19 mouse cellular contexts compared by ENCODE assay signal in genomic region chr3:131070210-131070609, GRCm38 (mm10). TPM values are rescaled to one million over a fixed set of nuclear protein-coding genes. Genes with fewer than 3 reads are reported as not detected.
A peak's percentile ranks its signal among the peaks of the same experiment; 100 is the strongest.
DNase-seq lines count a peak whose midpoint lies in the region; ATAC-seq lines count a peak whose summit lies in the region.
"Had no signal": no experiment of that assay in that cellular context is flagged by ENCODE, and none has a peak within 500 bp of the region (broad histone marks: within the 10 kb centered on the region; RNA-seq: fewer than 3 reads in every experiment).

No protein-coding gene starts in this region.

- 55% methylated on average over 7 of the region's 7 CpGs for WGBS in heart, embryonic 11.5 days (ENCODE audit: insufficient replicate concordance)
- 25% methylated on average over 7 of the region's 7 CpGs for WGBS in midbrain, embryonic 10.5 days
- 14% methylated on average over 7 of the region's 7 CpGs for WGBS in midbrain, embryonic 11.5 days

- H3K27ac ChIP-seq in heart, embryonic 11.5 days (ENCODE audit: low read depth, low read length), result no peak overlapping the region
- H3K27ac ChIP-seq in midbrain, embryonic 10.5 days (replicated peaks), result 0 out of 2 replicates have a peak overlapping the region, but pooled peaks have one; percentile 6
- H3K27ac ChIP-seq in midbrain, embryonic 11.5 days (ENCODE audit: low read depth, low read length), result no peak overlapping the region
- H3K27ac ChIP-seq: embryonic facial prominence, embryonic 15.5 days; hindbrain, postnatal 0 days had no signal

- H3K4me1 ChIP-seq in heart, embryonic 11.5 days (ENCODE audit: control insufficient read depth, insufficient read depth, low read length), result no peaks in the 10 kb centered on the region
- H3K4me1 ChIP-seq in midbrain, embryonic 10.5 days, result peaks cover 31% of the 10 kb centered on the region
- peaks cover 7% of the 10 kb centered on the region for H3K4me1 ChIP-seq in midbrain, embryonic 11.5 days (ENCODE audit: control insufficient read depth, insufficient read depth, low read length)
- H3K4me1 ChIP-seq: heart, embryonic 12.5 days had no signal

- DNase-seq in cerebellum, postnatal 14 days, result peak; percentile 14 to 22
- DNase-seq in cerebellum, adult 11-12 months, result no peak
- peak; percentile 72 for DNase-seq in heart, adult 11 months
- DNase-seq in midbrain, embryonic 10.5 days (ENCODE audit: low spot score), result no peak
- no peak for DNase-seq in midbrain, embryonic 11.5 days (ENCODE audit: low spot score, missing footprints)
- DNase-seq in retina, embryonic 14.5 days (ENCODE audit: low spot score), result peak; percentile 51
- DNase-seq in thymus, postnatal 0 days (ENCODE audit: low spot score), result no peak
- DNase-seq: adrenal gland, postnatal 10 days; cerebellum, adult 18-20 months; cerebellum, postnatal 25 days; gastrocnemius, postnatal 36 days; heart, adult 18-20 months; heart, postnatal 36 days; kidney, adult 11 months had no signal

- H3K4me3 ChIP-seq in heart, embryonic 11.5 days (ENCODE audit: low read depth, low read length), result no peak overlapping the region
- no peak overlapping the region for H3K4me3 ChIP-seq in midbrain, embryonic 10.5 days
- H3K4me3 ChIP-seq in midbrain, embryonic 11.5 days (ENCODE audit: low read depth, low read length), result no peak overlapping the region
- H3K4me3 ChIP-seq: embryonic facial prominence, embryonic 15.5 days; erythroblast, embryonic 14.5 days; heart, embryonic 12.5 days had no signal

- no peaks in the 10 kb centered on the region for H3K9me3 ChIP-seq in heart, embryonic 11.5 days (replicated peaks; ENCODE audit: control insufficient read depth, low read length)
- H3K9me3 ChIP-seq in midbrain, embryonic 10.5 days (replicated peaks), result no peaks in the 10 kb centered on the region
- H3K9me3 ChIP-seq in midbrain, embryonic 11.5 days (ENCODE audit: control insufficient read depth, low read length), result no peaks in the 10 kb centered on the region
- H3K9me3 ChIP-seq: embryonic facial prominence, embryonic 15.5 days; heart, embryonic 12.5 days had no signal

- no peak for ATAC-seq in heart, embryonic 11.5 days (replicated peaks; ENCODE audit: insufficient number of reproducible peaks, low FRiP score, low TSS enrichment)
- no peak for ATAC-seq in midbrain, embryonic 11.5 days (ENCODE audit: low FRiP score)
- ATAC-seq: hindbrain, postnatal 0 days had no signal

- no peaks in the 10 kb centered on the region for H3K27me3 ChIP-seq in heart, embryonic 11.5 days (ENCODE audit: control insufficient read depth, insufficient read depth, low read length)
- H3K27me3 ChIP-seq in midbrain, embryonic 10.5 days (ENCODE audit: low read depth, poor library complexity, severe bottlenecking), result peaks cover 16% of the 10 kb centered on the region; the same call in 1 of the 2 replicates
- no peaks in the 10 kb centered on the region; the same call in 1 of the 2 replicates for H3K27me3 ChIP-seq in midbrain, embryonic 11.5 days (ENCODE audit: control insufficient read depth, insufficient read depth, low read length)
- H3K27me3 ChIP-seq: embryonic facial prominence, embryonic 15.5 days; heart, embryonic 12.5 days had no signal

- no peaks in the 10 kb centered on the region for H3K36me3 ChIP-seq in heart, embryonic 11.5 days (ENCODE audit: control insufficient read depth, insufficient read depth, low read length)
- no peaks in the 10 kb centered on the region for H3K36me3 ChIP-seq in midbrain, embryonic 10.5 days
- H3K36me3 ChIP-seq in midbrain, embryonic 11.5 days (ENCODE audit: control insufficient read depth, insufficient read depth, low read length), result no peaks in the 10 kb centered on the region
- H3K36me3 ChIP-seq: embryonic facial prominence, embryonic 15.5 days; heart, embryonic 12.5 days had no signal

- no peak overlapping the region for H3K9ac ChIP-seq in heart, embryonic 11.5 days (ENCODE audit: low read depth, low read length)
- no peak overlapping the region for H3K9ac ChIP-seq in midbrain, embryonic 11.5 days (ENCODE audit: low read length)
- H3K9ac ChIP-seq: embryonic facial prominence, embryonic 15.5 days; heart, embryonic 12.5 days had no signal

- H3K4me2 ChIP-seq in heart, embryonic 11.5 days, result no peak overlapping the region
- no peak overlapping the region for H3K4me2 ChIP-seq in midbrain, embryonic 11.5 days
- H3K4me2 ChIP-seq: embryonic facial prominence, embryonic 15.5 days; heart, embryonic 12.5 days had no signal

RNA-seq across cellular contexts. Expression of gene Lef1, which starts 40.1 kb away (rescaled TPM):
- polyA plus RNA-seq in heart, embryonic 11.5 days (2014; fragmentation: Nextera tagmentation; extraction: Ambion mirVana), result 19.6 and 20.8 TPM in 2 replicates
- polyA plus RNA-seq in midbrain, embryonic 10.5 days (2016; fragmentation: Nextera tagmentation; extraction: Ambion mirVana), result 58.4 and 60.6 TPM in 2 replicates
- 66.9 and 67.7 TPM in 2 replicates for polyA plus RNA-seq in midbrain, embryonic 11.5 days (2014; fragmentation: Nextera tagmentation; extraction: Ambion mirVana)
- 284 and 306 TPM in 2 replicates for polyA plus RNA-seq in thymus, postnatal 0 days (2015; fragmentation: Nextera tagmentation; extraction: Ambion mirVana)
- polyA plus RNA-seq: erythroblast, embryonic 14.5 days had no signal

Comparison
In these comparisons a context has a peak if more than half of its experiments do, and no peak if none do; other contexts are left out.
1. DNase-seq: peak in cerebellum, postnatal 14 days (2 of 2), heart, adult 11 months (single experiment) and retina, embryonic 14.5 days (single experiment); none in cerebellum, adult 11-12 months (single experiment), midbrain, embryonic 10.5 days (single experiment), midbrain, embryonic 11.5 days (single experiment) and thymus, postnatal 0 days (single experiment).